ENCODE assay signal across 9 mouse cellular contexts in genomic region chr6:52216691-52217458, GRCm38 (mm10). TPM values are rescaled to one million over a fixed set of nuclear protein-coding genes. Genes with fewer than 3 reads are reported as not detected.
DNase-seq lines count a peak whose midpoint lies in the region; ATAC-seq and TF ChIP-seq lines count a peak whose summit lies in the region.
"Had no signal": no experiment of that assay in that cellular context is flagged by ENCODE, and none has a peak within 500 bp of the region (broad histone marks: within the 10 kb centered on the region; RNA-seq: fewer than 3 reads in every experiment).

No protein-coding gene starts in this region.

- DNase-seq in gastrocnemius, adult 18-20 months (ENCODE audit: low spot score): peak; percentile 50
- no peak for DNase-seq in gastrocnemius, postnatal 14 days
- DNase-seq in adrenal gland, postnatal 14 days: peak; percentile 67
- DNase-seq in heart, postnatal 0 days (ENCODE audit: low spot score): no peak
- no peak for DNase-seq in liver, embryonic 11.5 days (ENCODE audit: low spot score)
- DNase-seq in urinary bladder, adult 18-20 months (ENCODE audit: low spot score in 2 of 2): peak; percentile 30 to 79
- DNase-seq in right cerebral cortex, postnatal 36 days (ENCODE audit: low spot score in 2 of 2): no peak
- DNase-seq in testis, postnatal 10 days (ENCODE audit: low spot score): no peak

- peak overlapping the region; percentile 45 for H3K4me2 ChIP-seq in heart, postnatal 0 days (ENCODE audit: low read depth, low read length)
- H3K4me2 ChIP-seq in liver, embryonic 11.5 days: peak overlapping the region; percentile 62

- no peak for TF ChIP-seq CTCF in heart, postnatal 0 days (IDR thresholded peaks at IDR 0.05; ENCODE audit: low read depth)

- H3K27ac ChIP-seq in heart, postnatal 0 days (ENCODE audit: low read depth): no peak overlapping the region
- H3K27ac ChIP-seq in liver, embryonic 11.5 days (ENCODE audit: low read depth, low read length): no peak overlapping the region

- no peak overlapping the region for H3K9ac ChIP-seq in heart, postnatal 0 days (replicated peaks; ENCODE audit: low read depth, low read length)
- H3K9ac ChIP-seq in liver, embryonic 11.5 days (ENCODE audit: low read depth, low read length): peak overlapping the region; percentile 12; the same call in 1 of the 2 replicates

- intact Hi-C loops in gastrocnemius, postnatal 14 days (cut with DNase I; ENCODE audit: low total_unique reads): no loop called here

- peaks cover 100% of the 10 kb centered on the region for H3K27me3 ChIP-seq in heart, postnatal 0 days (ENCODE audit: control insufficient read depth, insufficient read depth, low read length)
- peaks cover 100% of the 10 kb centered on the region for H3K27me3 ChIP-seq in liver, embryonic 11.5 days (replicated peaks; ENCODE audit: control insufficient read depth, insufficient read depth, low read length)

- no peak for TF ChIP-seq EP300 in heart, postnatal 0 days (IDR thresholded peaks at IDR 0.05; ENCODE audit: low read depth)

- H3K4me3 ChIP-seq in heart, postnatal 0 days (ENCODE audit: low read depth, low read length): peak overlapping the region; percentile 33
- peak overlapping the region; percentile 40 for H3K4me3 ChIP-seq in liver, embryonic 11.5 days (ENCODE audit: low read depth, low read length)

- H3K9me3 ChIP-seq in heart, postnatal 0 days (replicated peaks; ENCODE audit: control insufficient read depth, low read length): no peaks in the 10 kb centered on the region
- no peaks in the 10 kb centered on the region for H3K9me3 ChIP-seq in liver, embryonic 11.5 days (ENCODE audit: control insufficient read depth, low read length)

- no peaks in the 10 kb centered on the region for H3K4me1 ChIP-seq in heart, postnatal 0 days (ENCODE audit: control insufficient read depth, insufficient read depth)
- H3K4me1 ChIP-seq in liver, embryonic 11.5 days (replicated peaks; ENCODE audit: control insufficient read depth, insufficient read depth, low read length): no peaks in the 10 kb centered on the region; the same call in 1 of the 2 replicates

- ATAC-seq in heart, postnatal 0 days (ENCODE audit: insufficient read depth, low read depth): no peak
- no peak for ATAC-seq in liver, embryonic 11.5 days (replicated peaks; ENCODE audit: low FRiP score)

- 3% methylated on average over 60 of the region's 60 CpGs for WGBS in heart, postnatal 0 days
- WGBS in liver, embryonic 11.5 days: 2% methylated on average over 60 of the region's 60 CpGs

- H3K36me3 ChIP-seq in heart, postnatal 0 days (replicated peaks; ENCODE audit: control insufficient read depth, insufficient read depth, low read length): no peaks in the 10 kb centered on the region
- H3K36me3 ChIP-seq in liver, embryonic 11.5 days (ENCODE audit: control insufficient read depth, insufficient read depth, low read length): no peaks in the 10 kb centered on the region

RNA-seq across cellular contexts. Expression of gene Gm28308, which starts 3.7 kb away (rescaled TPM):
- under 1 TPM in 1 of 2 experiments, not detected in 1; 0.39 TPM for total RNA-seq in gastrocnemius, adult 18-20 months (2021)
- under 1 TPM in 1 of 2 experiments, not detected in 1; 0.51 TPM for total RNA-seq in gastrocnemius, postnatal 14 days (2021)
- 1.3 and 1.4 TPM in 2 replicates for total RNA-seq in adrenal gland, postnatal 14 days (2021)
- not detected in 2 replicates for total RNA-seq in heart, postnatal 0 days (2014; rRNA removed; ENCODE audit: low replicate concordance)
- polyA plus RNA-seq in heart, postnatal 0 days (2015; fragmentation: Nextera tagmentation; extraction: Ambion mirVana): not detected in 2 replicates
- not detected in 2 replicates for polyA plus RNA-seq in liver, embryonic 11.5 days (2014; fragmentation: Nextera tagmentation; extraction: Ambion mirVana)
- total RNA-seq: CH12.LX had no signal

RNA-seq across cellular contexts. Expression of gene Hoxa3, which starts 3.7 kb away (rescaled TPM):
- 1 to 10 TPM; 1.6 to 3.0 TPM for total RNA-seq in gastrocnemius, adult 18-20 months (2021)
- 1 to 10 TPM; 2.4 to 3.1 TPM for total RNA-seq in gastrocnemius, postnatal 14 days (2021)
- 6.9 and 10.5 TPM in 2 replicates for total RNA-seq in adrenal gland, postnatal 14 days (2021)
- 2.3 TPM in 1 of 2 replicates, not detected in the other for total RNA-seq in heart, postnatal 0 days (2014; rRNA removed; ENCODE audit: low replicate concordance)
- polyA plus RNA-seq in heart, postnatal 0 days (2015; fragmentation: Nextera tagmentation; extraction: Ambion mirVana): 0.36 and 0.37 TPM in 2 replicates
- polyA plus RNA-seq in liver, embryonic 11.5 days (2014; fragmentation: Nextera tagmentation; extraction: Ambion mirVana): 2.8 and 2.9 TPM in 2 replicates

RNA-seq across cellular contexts. Expression of gene Hoxa7, which starts 4.8 kb away (rescaled TPM):
- total RNA-seq in gastrocnemius, adult 18-20 months (2021): 1 to 10 TPM; 4.7 to 5.0 TPM
- total RNA-seq in gastrocnemius, postnatal 14 days (2021): 1 to 10 TPM; 6.3 to 7.3 TPM
- total RNA-seq in adrenal gland, postnatal 14 days (2021): 20.9 and 22.2 TPM in 2 replicates
- not detected in 2 replicates for total RNA-seq in heart, postnatal 0 days (2014; rRNA removed; ENCODE audit: low replicate concordance)
- polyA plus RNA-seq in heart, postnatal 0 days (2015; fragmentation: Nextera tagmentation; extraction: Ambion mirVana): 0.07 and 0.38 TPM in 2 replicates
- polyA plus RNA-seq in liver, embryonic 11.5 days (2014; fragmentation: Nextera tagmentation; extraction: Ambion mirVana): 2.7 and 3.1 TPM in 2 replicates

RNA-seq across cellular contexts. Expression of gene Hoxa6, which starts 8.4 kb away (rescaled TPM):
- 1 to 10 TPM; 2.0 to 2.1 TPM for total RNA-seq in gastrocnemius, adult 18-20 months (2021)
- total RNA-seq in gastrocnemius, postnatal 14 days (2021): 1 to 10 TPM in 1 of 2 experiments, under 1 TPM in 1; 0.74 to 1.3 TPM
- 3.7 and 5.9 TPM in 2 replicates for total RNA-seq in adrenal gland, postnatal 14 days (2021)
- not detected in 2 replicates for total RNA-seq in heart, postnatal 0 days (2014; rRNA removed; ENCODE audit: low replicate concordance)
- not detected in 2 replicates for polyA plus RNA-seq in heart, postnatal 0 days (2015; fragmentation: Nextera tagmentation; extraction: Ambion mirVana)
- polyA plus RNA-seq in liver, embryonic 11.5 days (2014; fragmentation: Nextera tagmentation; extraction: Ambion mirVana): 0.45 and 0.71 TPM in 2 replicates

RNA-seq across cellular contexts. Expression of gene Hoxa5, which starts 12.5 kb away (rescaled TPM):
- total RNA-seq in gastrocnemius, adult 18-20 months (2021): 1 to 10 TPM; 2.0 to 2.1 TPM
- 1 to 10 TPM; 1.9 to 2.5 TPM for total RNA-seq in gastrocnemius, postnatal 14 days (2021)
- 25.8 and 26.3 TPM in 2 replicates for total RNA-seq in adrenal gland, postnatal 14 days (2021)
- 3.5 TPM in 1 of 2 replicates, not detected in the other for total RNA-seq in heart, postnatal 0 days (2014; rRNA removed; ENCODE audit: low replicate concordance)
- 0.36 and 0.65 TPM in 2 replicates for polyA plus RNA-seq in heart, postnatal 0 days (2015; fragmentation: Nextera tagmentation; extraction: Ambion mirVana)
- polyA plus RNA-seq in liver, embryonic 11.5 days (2014; fragmentation: Nextera tagmentation; extraction: Ambion mirVana): 8.0 and 9.7 TPM in 2 replicates

Comparison
In these comparisons a context has a peak if more than half of its experiments do, and no peak if none do; other contexts are left out.
1. DNase-seq: peak in gastrocnemius, adult 18-20 months (single experiment), adrenal gland, postnatal 14 days (single experiment) and urinary bladder, adult 18-20 months (2 of 2); none in gastrocnemius, postnatal 14 days (single experiment), heart, postnatal 0 days (single experiment), liver, embryonic 11.5 days (single experiment), right cerebral cortex, postnatal 36 days (0 of 2) and testis, postnatal 10 days (single experiment).